Mouse (Mus musculus) granulocyte monocyte progenitor cell, adult 5-6 weeks (primary cell): ENCODE results near the gene BC029722. TPM values are rescaled to one million over a fixed set of nuclear protein-coding genes. Genes with fewer than 3 reads are reported as not detected.

Experiments used
- ATAC-seq: replicated peaks from 2 replicates; pipeline ENCODE4 v1.8.0; 2016; ENCODE audit warnings: mild to moderate bottlenecking, moderate TSS enrichment, inconsistent platforms; ENCODE audit not compliant: poor library complexity, severe bottlenecking
- total RNA-seq, 2 experiments: library from RNA; stranded (forward) in 1 of 2; stranded (reverse) in 1 of 2; fragments of 200-712, 200-1000 nt in 1 of 2; fragments of >200 nt in 1 of 2; fragmentation: Nextera tagmentation in 1 of 2; gene quantifications; 2 replicates each; pipeline ENCODE4 v1.2.3; 2014 to 2017

The BC029722 gene
- total RNA-seq, 2 experiments from 2014 or later, result 10.1 to 16.6 TPM

- peak; percentile 77 for ATAC-seq
These were observed 32.3 kb downstream of the BC029722 start for GRCm38 (mm10) chr2:155786905-155787304.

GRCm38 (mm10) chr2:155784534-155784933, 34.7 kb downstream of the BC029722 start:
- no peak for ATAC-seq

DNA sequence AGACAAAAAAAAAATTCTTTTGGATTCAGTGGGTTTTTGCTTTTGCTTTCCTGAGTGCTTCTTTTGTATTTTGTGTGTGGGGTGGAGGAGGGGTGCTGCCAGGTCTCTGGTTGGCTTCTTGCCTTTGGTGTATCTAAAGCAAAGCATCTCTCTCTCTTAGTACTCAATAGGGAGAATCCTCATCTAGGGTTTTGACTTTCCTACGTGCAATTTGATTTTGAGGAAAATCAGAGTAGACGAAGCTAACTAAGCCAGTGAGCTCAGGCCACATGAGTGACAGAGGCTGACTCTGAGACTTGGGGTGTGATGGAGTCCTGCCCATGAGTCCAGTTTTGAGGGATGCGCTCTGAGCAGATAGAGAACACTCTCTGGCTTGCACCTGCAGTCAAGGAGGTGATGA, 39.7 kb downstream of the BC029722 start:
- no peak for ATAC-seq

DNA sequence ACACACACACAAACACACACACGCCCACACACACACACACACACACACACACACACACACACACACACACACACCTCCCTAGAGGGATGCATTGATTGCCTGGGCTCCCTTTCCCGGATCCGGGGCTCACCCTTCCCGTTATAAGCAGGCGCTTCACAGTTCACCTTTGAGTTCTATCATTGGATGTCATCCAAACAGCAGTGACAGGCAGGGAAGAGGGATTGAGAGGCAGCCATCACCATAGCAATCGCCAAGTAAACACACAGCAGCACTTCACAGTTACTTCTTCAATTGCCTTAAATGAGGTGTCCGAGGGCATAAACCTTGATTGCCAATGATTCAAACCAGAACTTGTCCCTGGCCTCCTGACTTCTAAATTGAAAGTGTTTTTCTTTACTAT, 40.2 kb downstream of the BC029722 start:
- no peak for ATAC-seq

GRCm38 (mm10) chr2:155778004-155778403, 41.2 kb downstream of the BC029722 start:
- no peak for ATAC-seq

GRCm38 (mm10) chr2:155777688-155777985, 41.6 kb downstream of the BC029722 start:
- no peak for ATAC-seq

- no peak for ATAC-seq
These were observed 42.2 kb downstream of the BC029722 start for GRCm38 (mm10) chr2:155776824-155777687.

GRCm38 (mm10) chr2:155775685-155776263, 43.5 kb downstream of the BC029722 start:
- ATAC-seq, result peak; percentile 92

- no peak for ATAC-seq
These were observed 44.1 kb downstream of the BC029722 start, which contains the start of gene Mmp24 for GRCm38 (mm10) chr2:155774927-155775684. TSS of gene Mmp24 (plus strand) at chr2:155775342.

- ATAC-seq, result no peak
These were observed 44.8 kb downstream of the BC029722 start for GRCm38 (mm10) chr2:155774261-155774926.

DNA sequence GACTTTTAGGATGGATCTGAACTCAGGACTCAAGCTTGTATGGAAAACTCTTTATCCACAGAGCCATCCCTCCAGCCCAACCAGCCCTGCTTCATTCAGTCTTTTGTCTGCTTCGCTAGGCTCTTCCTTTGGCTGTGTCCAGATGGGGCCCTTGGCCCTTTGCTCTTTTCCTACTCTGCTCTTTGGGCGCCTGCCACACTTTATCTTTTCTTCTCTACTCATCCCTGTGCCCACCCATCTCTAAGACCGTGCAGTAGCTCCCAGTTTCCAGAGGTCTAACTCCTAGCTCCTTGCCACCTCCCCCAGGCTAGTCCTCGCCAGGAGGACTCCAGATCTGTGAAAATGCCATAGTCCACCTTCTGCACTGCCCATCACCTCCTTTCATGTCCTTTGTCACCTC, 45.6 kb downstream of the BC029722 start:
- ATAC-seq, result no peak

Other genes with a start within 250 kb of the BC029722 start
- gene Gss, start 226.6 kb downstream of the BC029722 start, total RNA-seq (2014; fragmentation: Nextera tagmentation), result 17.0 and 18.2 TPM in 2 replicates
- gene Gss, start 226.6 kb downstream of the BC029722 start, total RNA-seq (2017), result 16.7 and 21.6 TPM in 2 replicates
- 0.37 TPM in 1 of 2 replicates, not detected in the other for gene Myh7b, start 208.2 kb downstream of the BC029722 start, total RNA-seq (2014; fragmentation: Nextera tagmentation)
- gene Myh7b, start 208.2 kb downstream of the BC029722 start, total RNA-seq (2017), result not detected in 2 replicates
- gene Trpc4ap, start 127.0 kb downstream of the BC029722 start, total RNA-seq (2014; fragmentation: Nextera tagmentation), result 106 and 107 TPM in 2 replicates
- gene Trpc4ap, start 127.0 kb downstream of the BC029722 start, total RNA-seq (2017), result 76.1 and 89.2 TPM in 2 replicates
- gene Edem2, start 90.0 kb downstream of the BC029722 start, total RNA-seq (2014; fragmentation: Nextera tagmentation), result 74.9 and 81.9 TPM in 2 replicates
- 71.6 and 73.7 TPM in 2 replicates for gene Edem2, start 90.0 kb downstream of the BC029722 start, total RNA-seq (2017)
- gene Gm17581, start 83.6 kb downstream of the BC029722 start, total RNA-seq (2014; fragmentation: Nextera tagmentation), result not detected in 2 replicates
- gene Gm17581, start 83.6 kb downstream of the BC029722 start, total RNA-seq (2017), result not detected in 2 replicates
- gene Procr, start 68.3 kb downstream of the BC029722 start, total RNA-seq (2014; fragmentation: Nextera tagmentation), result 0.88 and 3.3 TPM in 2 replicates
- 1.1 and 1.6 TPM in 2 replicates for gene Procr, start 68.3 kb downstream of the BC029722 start, total RNA-seq (2017)
- not detected in 2 replicates for gene Mmp24, start 44.1 kb downstream of the BC029722 start, total RNA-seq (2014; fragmentation: Nextera tagmentation)
- not detected in 2 replicates for gene Mmp24, start 44.1 kb downstream of the BC029722 start, total RNA-seq (2017)
- 181 and 258 TPM in 2 replicates for gene Eif6, start 7.5 kb upstream of the BC029722 start, total RNA-seq (2014; fragmentation: Nextera tagmentation)
- 64.0 and 142 TPM in 2 replicates for gene Eif6, start 7.5 kb upstream of the BC029722 start, total RNA-seq (2017)
- gene Fam83c, start 15.4 kb upstream of the BC029722 start, total RNA-seq (2014; fragmentation: Nextera tagmentation), result not detected in 2 replicates
- gene Fam83c, start 15.4 kb upstream of the BC029722 start, total RNA-seq (2017), result not detected in 2 replicates
- gene Uqcc1, start 110.9 kb upstream of the BC029722 start, total RNA-seq (2014; fragmentation: Nextera tagmentation), result 37.9 and 39.5 TPM in 2 replicates
- 66.6 and 71.5 TPM in 2 replicates for gene Uqcc1, start 110.9 kb upstream of the BC029722 start, total RNA-seq (2017)
- gene Gm15557, start 121.3 kb upstream of the BC029722 start, total RNA-seq (2014; fragmentation: Nextera tagmentation), result not detected in 2 replicates
- gene Gm15557, start 121.3 kb upstream of the BC029722 start, total RNA-seq (2017), result not detected in 2 replicates
- not detected in 2 replicates for gene Gdf5, start 125.9 kb upstream of the BC029722 start, total RNA-seq (2014; fragmentation: Nextera tagmentation)
- gene Gdf5, start 125.9 kb upstream of the BC029722 start, total RNA-seq (2017), result not detected in 2 replicates
- gene Cep250, start 137.0 kb upstream of the BC029722 start, total RNA-seq (2014; fragmentation: Nextera tagmentation), result 33.3 and 44.4 TPM in 2 replicates
- gene Cep250, start 137.0 kb upstream of the BC029722 start, total RNA-seq (2017), result 39.0 and 41.6 TPM in 2 replicates
- 1.4 TPM in 1 of 2 replicates, not detected in the other for gene 6430550D23Rik, start 188.6 kb upstream of the BC029722 start, total RNA-seq (2014; fragmentation: Nextera tagmentation)
- gene 6430550D23Rik, start 188.6 kb upstream of the BC029722 start, total RNA-seq (2017), result 0.30 TPM in 1 of 2 replicates, not detected in the other
- gene Ergic3, start 188.6 kb upstream of the BC029722 start, total RNA-seq (2014; fragmentation: Nextera tagmentation), result 184 and 197 TPM in 2 replicates
- 78.5 and 96.2 TPM in 2 replicates for gene Ergic3, start 188.6 kb upstream of the BC029722 start, total RNA-seq (2017)
- not detected in 2 replicates for gene Fer1l4, start 233.5 kb upstream of the BC029722 start, total RNA-seq (2014; fragmentation: Nextera tagmentation)
- gene Fer1l4, start 233.5 kb upstream of the BC029722 start, total RNA-seq (2017), result not detected in 2 replicates
- 0.49 and 8.3 TPM in 2 replicates for gene Spag4, start 245.7 kb upstream of the BC029722 start, total RNA-seq (2014; fragmentation: Nextera tagmentation)
- gene Spag4, start 245.7 kb upstream of the BC029722 start, total RNA-seq (2017), result 1.5 and 4.8 TPM in 2 replicates